Mouse (Mus musculus) E14TG2a.4 (cell line): ENCODE measurements at regions not wholly inside any gene's neighbourhood (a gene's known extent, or its start where the extent isn't known, plus 50 kb on each side); places are given as distances from the start of the nearest gene placed in this dataset.

ENCODE experiments used
- CTCF ChIP-seq: conservative IDR thresholded peaks from 2 replicates; pipeline ENCODE4 v1.5.1; 2014; ENCODE audit warnings: low read length
- NANOG ChIP-seq: IDR thresholded peaks from 2 replicates; pipeline ENCODE4 v1.6.1; 2014; ENCODE audit warnings: borderline replicate concordance, low read length, mixed read lengths
- POU5F1 ChIP-seq: IDR thresholded peaks from 2 replicates; pipeline ENCODE4 v1.6.1; 2014; ENCODE audit warnings: low read length, borderline replicate concordance

- TF ChIP-seq CTCF (no peak), NANOG (peak; percentile 47; the same call in 1 of the 2 replicates), POU5F1 (no peak)
These were observed 64.1 kb downstream of the Gm11983 start for GRCm38 (mm10) chr11:6773364-6773763.
